Mouse (Mus musculus): ENCODE data around the gene Smu1. TPM values are rescaled to one million over a fixed set of nuclear protein-coding genes. Genes with fewer than 3 reads are reported as not detected.
"Not testable (repeated sequence)": the region's sequence is repeated elsewhere in the genome, so short reads cannot be mapped to it uniquely, and the experiment has no call there.

Gene Smu1
- 107 and 112 TPM in 2 replicates for polyA plus RNA-seq (2016; fragmentation: Nextera tagmentation; extraction: Ambion mirVana)

GRCm38 (mm10) chr4:40757780-40758420 lies at the start of gene Smu1:
Smu1 (minus strand) TSS chr4:40757923.
- peak; percentile 96 for ATAC-seq
- peaks cover 10% of the 10 kb centered on the region; the same call in 1 of the 2 replicates for H3K27me3 ChIP-seq (replicated peaks)
- under 1% methylated on average over 40 of the region's 40 CpGs for WGBS (ENCODE audit: insufficient replicate concordance)

GRCm38 (mm10) chr4:40807382-40807781 lies 49.7 kb upstream of the Smu1 start:
- no peak for ATAC-seq
- H3K27ac ChIP-seq, result no peak overlapping the region

More at GRCm38 (mm10) chr4:40757780-40758420, at the start of gene Smu1:
- Histone ChIP-seq H3K36me3 (peaks cover 31% of the 10 kb centered on the region), H3K27ac (peak within 1 kb of the TSS; percentile 84), H3K4me1 (peaks cover 9% of the 10 kb centered on the region), H3K9me3 (replicated peaks) (no peaks in the 10 kb centered on the region), H3K9ac (peak within 1 kb of the TSS; percentile 84), H3K4me2 (peak within 1 kb of the TSS; percentile 73), H3K4me3 (peak within 1 kb of the TSS; percentile 93)

GRCm38 (mm10) chr4:40805401-40805800 lies 47.7 kb upstream of the Smu1 start:
- peaks cover 19% of the 10 kb centered on the region for H3K4me1 ChIP-seq
- H3K9me3 ChIP-seq (replicated peaks), result no peaks in the 10 kb centered on the region
- WGBS (ENCODE audit: insufficient replicate concordance), result 90% methylated on average over 8 of the region's 8 CpGs
- no peaks in the 10 kb centered on the region for H3K27me3 ChIP-seq (replicated peaks)
- H3K27ac ChIP-seq, result no peak overlapping the region
- H3K4me2 ChIP-seq, result no peak overlapping the region
- ATAC-seq, result no peak
- no peak overlapping the region for H3K4me3 ChIP-seq
- H3K9ac ChIP-seq, result no peak overlapping the region
- H3K36me3 ChIP-seq, result peaks cover 91% of the 10 kb centered on the region

More at GRCm38 (mm10) chr4:40807382-40807781, 49.7 kb upstream of the Smu1 start:
- WGBS (ENCODE audit: insufficient replicate concordance), result 82% methylated on average over 4 of the region's 4 CpGs
- peaks cover 97% of the 10 kb centered on the region for H3K36me3 ChIP-seq
- no peak overlapping the region for H3K4me2 ChIP-seq
- H3K4me3 ChIP-seq, result no peak overlapping the region
- H3K4me1 ChIP-seq, result 0 out of 2 replicates have a peak, but pooled peaks cover under 1% of the 10 kb centered on the region
- no peak overlapping the region for H3K9ac ChIP-seq
- no peaks in the 10 kb centered on the region for H3K9me3 ChIP-seq (replicated peaks)
- no peaks in the 10 kb centered on the region for H3K27me3 ChIP-seq (replicated peaks)

GRCm38 (mm10) chr4:40802787-40803186 lies 45.1 kb upstream of the Smu1 start:
- H3K27me3 ChIP-seq (replicated peaks), result no peaks in the 10 kb centered on the region
- H3K4me2 ChIP-seq, result no peak overlapping the region
- ATAC-seq, result no peak
- 80% methylated on average over 3 of the region's 3 CpGs for WGBS (ENCODE audit: insufficient replicate concordance)
- H3K27ac ChIP-seq, result no peak overlapping the region
- H3K36me3 ChIP-seq, result peaks cover 67% of the 10 kb centered on the region
- H3K9ac ChIP-seq, result no peak overlapping the region
- H3K4me1 ChIP-seq, result peaks cover 19% of the 10 kb centered on the region
- H3K9me3 ChIP-seq (replicated peaks), result no peaks in the 10 kb centered on the region
- H3K4me3 ChIP-seq, result no peak overlapping the region

GRCm38 (mm10) chr4:40801908-40802307 lies 44.2 kb upstream of the Smu1 start:
- H3K4me1 ChIP-seq, result peaks cover 19% of the 10 kb centered on the region
- peaks cover 64% of the 10 kb centered on the region for H3K36me3 ChIP-seq
- H3K4me2 ChIP-seq, result no peak overlapping the region
- H3K27ac ChIP-seq, result no peak overlapping the region
- no peaks in the 10 kb centered on the region for H3K27me3 ChIP-seq (replicated peaks)
- no peaks in the 10 kb centered on the region for H3K9me3 ChIP-seq (replicated peaks)
- H3K4me3 ChIP-seq, result no peak overlapping the region
- WGBS (ENCODE audit: insufficient replicate concordance), result 93% methylated on average over 4 of the region's 4 CpGs
- no peak overlapping the region for H3K9ac ChIP-seq
- no peak for ATAC-seq

- ATAC-seq, result peak; percentile 58; the same call in 1 of the 2 replicates
- H3K4me3 ChIP-seq, result no peak overlapping the region
- no peak overlapping the region for H3K9ac ChIP-seq
- H3K4me1 ChIP-seq, result peaks cover 19% of the 10 kb centered on the region
- H3K4me2 ChIP-seq, result no peak overlapping the region
- H3K27me3 ChIP-seq (replicated peaks), result no peaks in the 10 kb centered on the region
- no peaks in the 10 kb centered on the region for H3K9me3 ChIP-seq (replicated peaks)
- peaks cover 55% of the 10 kb centered on the region for H3K36me3 ChIP-seq
- WGBS (ENCODE audit: insufficient replicate concordance), result 41% methylated on average over 3 of the region's 3 CpGs
- H3K27ac ChIP-seq, result peak overlapping the region; percentile 31
Measured at GRCm38 (mm10) chr4:40800873-40801272, 43.1 kb upstream of the Smu1 start.

GRCm38 (mm10) chr4:40798833-40799555 lies 41.3 kb upstream of the Smu1 start:
- WGBS (ENCODE audit: insufficient replicate concordance), result 73% methylated on average over 2 of the region's 2 CpGs
- H3K4me3 ChIP-seq; H3K27me3 ChIP-seq (replicated peaks); H3K4me2 ChIP-seq; H3K27ac ChIP-seq; ATAC-seq; H3K9me3 ChIP-seq (replicated peaks); H3K9ac ChIP-seq: not testable (repeated sequence)
- peaks cover 37% of the 10 kb centered on the region for H3K36me3 ChIP-seq
- peaks cover 19% of the 10 kb centered on the region for H3K4me1 ChIP-seq

GRCm38 (mm10) chr4:40795761-40796160 lies 38.0 kb upstream of the Smu1 start:
- 86% methylated on average over 3 of the region's 3 CpGs for WGBS (ENCODE audit: insufficient replicate concordance)
- ATAC-seq, result no peak
- Histone ChIP-seq H3K27ac (no peak overlapping the region), H3K4me1 (peaks cover 3% of the 10 kb centered on the region; the same call in 1 of the 2 replicates), H3K4me2 (no peak overlapping the region), H3K9ac (no peak overlapping the region), H3K9me3 (replicated peaks) (no peaks in the 10 kb centered on the region), H3K4me3 (no peak overlapping the region), H3K27me3 (replicated peaks) (no peaks in the 10 kb centered on the region), H3K36me3 (peaks cover 7% of the 10 kb centered on the region)

- no peaks in the 10 kb centered on the region for H3K27me3 ChIP-seq (replicated peaks)
- H3K36me3 ChIP-seq, result peaks cover 7% of the 10 kb centered on the region
- no peak overlapping the region for H3K4me3 ChIP-seq
- no peaks in the 10 kb centered on the region for H3K9me3 ChIP-seq (replicated peaks)
- no peak overlapping the region for H3K9ac ChIP-seq
- no peak for ATAC-seq
- H3K4me2 ChIP-seq, result no peak overlapping the region
- no peaks in the 10 kb centered on the region for H3K4me1 ChIP-seq
- no peak overlapping the region for H3K27ac ChIP-seq
Measured at GRCm38 (mm10) chr4:40794320-40794719, 36.6 kb upstream of the Smu1 start.

GRCm38 (mm10) chr4:40791176-40791575 lies 33.5 kb upstream of the Smu1 start:
- H3K9ac ChIP-seq, result no peak overlapping the region
- H3K4me3 ChIP-seq, result no peak overlapping the region
- no peaks in the 10 kb centered on the region for H3K36me3 ChIP-seq
- no peak for ATAC-seq
- H3K27ac ChIP-seq, result no peak overlapping the region
- no peaks in the 10 kb centered on the region for H3K9me3 ChIP-seq (replicated peaks)
- WGBS (ENCODE audit: insufficient replicate concordance), result 87% methylated on average over 4 of the region's 4 CpGs
- no peaks in the 10 kb centered on the region for H3K4me1 ChIP-seq
- H3K4me2 ChIP-seq, result no peak overlapping the region
- no peaks in the 10 kb centered on the region for H3K27me3 ChIP-seq (replicated peaks)

GRCm38 (mm10) chr4:40786578-40786977 lies 28.9 kb upstream of the Smu1 start:
- no peaks in the 10 kb centered on the region for H3K36me3 ChIP-seq
- 78% methylated on average over 4 of the region's 4 CpGs for WGBS (ENCODE audit: insufficient replicate concordance)
- H3K9ac ChIP-seq, result no peak overlapping the region
- H3K4me2 ChIP-seq, result no peak overlapping the region
- peaks cover 19% of the 10 kb centered on the region for H3K4me1 ChIP-seq
- no peak overlapping the region for H3K4me3 ChIP-seq
- H3K9me3 ChIP-seq (replicated peaks), result no peaks in the 10 kb centered on the region
- no peak for ATAC-seq
- no peak overlapping the region for H3K27ac ChIP-seq
- no peaks in the 10 kb centered on the region for H3K27me3 ChIP-seq (replicated peaks)

GRCm38 (mm10) chr4:40785620-40786166 lies 28.0 kb upstream of the Smu1 start:
- ATAC-seq, result peak; percentile 74
- Histone ChIP-seq H3K4me1 (peaks cover 27% of the 10 kb centered on the region), H3K27me3 (replicated peaks) (no peaks in the 10 kb centered on the region), H3K27ac (no peak overlapping the region), H3K9me3 (replicated peaks) (no peaks in the 10 kb centered on the region), H3K9ac (no peak overlapping the region), H3K4me2 (no peak overlapping the region), H3K4me3 (no peak overlapping the region), H3K36me3 (no peaks in the 10 kb centered on the region)
- WGBS (ENCODE audit: insufficient replicate concordance), result 54% methylated on average over 9 of the region's 9 CpGs
